Mouse (Mus musculus): Measurements from ENCODE around the gene Akap6.
"Not testable (repeated sequence)": the region's sequence is repeated elsewhere in the genome, so short reads cannot be mapped to it uniquely, and the experiment has no call there.

The Akap6 gene

GRCm38 (mm10) chr12:52711857-52712640 lies 12.9 kb downstream of the Akap6 start:
- DNase-seq (ENCODE audit: low spot score): no peak

GRCm38 (mm10) chr12:52718392-52718791 lies 19.2 kb downstream of the Akap6 start:
- DNase-seq (ENCODE audit: low spot score): no peak

GRCm38 (mm10) chr12:52719232-52719631 lies 20.0 kb downstream of the Akap6 start:
- no peak for DNase-seq (ENCODE audit: low spot score)

- no peak for DNase-seq (ENCODE audit: low spot score)
Measured at GRCm38 (mm10) chr12:52719681-52720080, 20.5 kb downstream of the Akap6 start.

- not testable (repeated sequence) for DNase-seq (ENCODE audit: low spot score)
Measured at GRCm38 (mm10) chr12:52724039-52724615, 24.9 kb downstream of the Akap6 start.

- DNase-seq (ENCODE audit: low spot score): no peak
Measured at GRCm38 (mm10) chr12:52726434-52727231, 27.4 kb downstream of the Akap6 start.

GRCm38 (mm10) chr12:52729396-52729795 lies 30.2 kb downstream of the Akap6 start:
- no peak for DNase-seq (ENCODE audit: low spot score)

GRCm38 (mm10) chr12:52735161-52735560 lies 36.0 kb downstream of the Akap6 start:
- not testable (repeated sequence) for DNase-seq (ENCODE audit: low spot score)

- DNase-seq (ENCODE audit: low spot score): no peak
Measured at GRCm38 (mm10) chr12:52737151-52737550, 38.0 kb downstream of the Akap6 start.

GRCm38 (mm10) chr12:52739326-52739725 lies 40.1 kb downstream of the Akap6 start:
- DNase-seq (ENCODE audit: low spot score): no peak

- no peak for DNase-seq (ENCODE audit: low spot score)
Measured at GRCm38 (mm10) chr12:52741801-52742200, 42.6 kb downstream of the Akap6 start.

- no peak for DNase-seq (ENCODE audit: low spot score)
Measured at GRCm38 (mm10) chr12:52750006-52750405, 50.8 kb downstream of the Akap6 start.

- no peak for DNase-seq (ENCODE audit: low spot score)
Measured at GRCm38 (mm10) chr12:52755649-52756048, 56.5 kb downstream of the Akap6 start.

- no peak for DNase-seq (ENCODE audit: low spot score)
Measured at GRCm38 (mm10) chr12:52757881-52758280, 58.7 kb downstream of the Akap6 start.

- DNase-seq (ENCODE audit: low spot score): no peak
Measured at GRCm38 (mm10) chr12:52764046-52764445, 64.9 kb downstream of the Akap6 start.

GRCm38 (mm10) chr12:52764810-52765209 lies 65.6 kb downstream of the Akap6 start:
- DNase-seq (ENCODE audit: low spot score): no peak

GRCm38 (mm10) chr12:52769561-52769960 lies 70.4 kb downstream of the Akap6 start:
- no peak for DNase-seq (ENCODE audit: low spot score)

- DNase-seq (ENCODE audit: low spot score): no peak
Measured at GRCm38 (mm10) chr12:52771931-52772330, 72.7 kb downstream of the Akap6 start.

GRCm38 (mm10) chr12:52772494-52773280 lies 73.5 kb downstream of the Akap6 start:
- no peak for DNase-seq (ENCODE audit: low spot score)

- DNase-seq (ENCODE audit: low spot score): no peak
Measured at GRCm38 (mm10) chr12:52773847-52774246, 74.7 kb downstream of the Akap6 start.

- no peak for DNase-seq (ENCODE audit: low spot score)
Measured at GRCm38 (mm10) chr12:52774382-52774781, 75.2 kb downstream of the Akap6 start.

GRCm38 (mm10) chr12:52780216-52780615 lies 81.0 kb downstream of the Akap6 start:
- no peak for DNase-seq (ENCODE audit: low spot score)
